9 mouse cellular contexts compared by ENCODE assay signal in the genomic region with DNA sequence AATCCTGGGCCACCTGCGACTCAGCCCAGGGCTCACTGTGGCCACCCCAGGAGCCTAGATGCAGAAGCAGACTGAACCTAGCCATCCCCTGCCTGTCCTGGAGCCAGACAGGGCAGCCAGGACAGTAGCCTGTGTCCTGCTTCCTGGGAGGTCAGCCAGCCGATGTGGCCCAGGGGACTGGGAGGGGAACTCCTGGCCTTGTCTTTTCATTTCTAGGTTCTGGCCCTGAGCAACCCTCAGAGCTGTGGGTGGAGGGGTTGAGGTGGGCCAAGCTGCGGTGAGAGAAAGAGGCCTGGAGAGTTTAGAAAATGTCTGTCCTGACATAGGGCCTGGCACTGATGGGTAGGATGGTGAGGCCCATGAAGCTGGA.
DNase-seq lines count a peak whose midpoint lies in the region; ATAC-seq and TF ChIP-seq lines count a peak whose summit lies in the region.
"Had no signal": no experiment of that assay in that cellular context is flagged by ENCODE, and none has a peak within 500 bp of the region (broad histone marks: within the 10 kb centered on the region; RNA-seq: fewer than 3 reads in every experiment).

No protein-coding gene starts in this region.

- H3K9me3 ChIP-seq in lung, embryonic 14.5 days (ENCODE audit: low read depth, low read length), result no peaks in the 10 kb centered on the region
- H3K9me3 ChIP-seq in embryonic facial prominence, embryonic 14.5 days (ENCODE audit: control insufficient read depth, low read length), result no peaks in the 10 kb centered on the region
- H3K9me3 ChIP-seq in heart, embryonic 12.5 days (replicated peaks), result no peaks in the 10 kb centered on the region
- H3K9me3 ChIP-seq in stomach, embryonic 15.5 days, result no peaks in the 10 kb centered on the region

- TF ChIP-seq POLR2A in lung, adult 2 months (IDR thresholded peaks at IDR 0.05; ENCODE audit: borderline replicate concordance, extremely low read depth, low read depth, low read length), result no peak

- no peaks in the 10 kb centered on the region for H3K27me3 ChIP-seq in lung, embryonic 14.5 days (ENCODE audit: insufficient read depth, low read length)
- no peaks in the 10 kb centered on the region for H3K27me3 ChIP-seq in embryonic facial prominence, embryonic 14.5 days (replicated peaks; ENCODE audit: control insufficient read depth, insufficient read depth, low read length)
- H3K27me3 ChIP-seq in heart, embryonic 12.5 days (replicated peaks), result no peaks in the 10 kb centered on the region
- H3K27me3 ChIP-seq in stomach, embryonic 15.5 days (replicated peaks), result no peaks in the 10 kb centered on the region

- peaks cover 71% of the 10 kb centered on the region for H3K4me1 ChIP-seq in lung, embryonic 14.5 days (ENCODE audit: insufficient read depth)
- peaks cover 55% of the 10 kb centered on the region for H3K4me1 ChIP-seq in lung, adult 2 months (ENCODE audit: control insufficient read depth, insufficient read depth, low read length)
- peaks cover 74% of the 10 kb centered on the region for H3K4me1 ChIP-seq in embryonic facial prominence, embryonic 14.5 days (ENCODE audit: control insufficient read depth, insufficient read depth, low read length)
- H3K4me1 ChIP-seq in heart, embryonic 12.5 days (replicated peaks), result peaks cover 90% of the 10 kb centered on the region
- peaks cover 86% of the 10 kb centered on the region for H3K4me1 ChIP-seq in stomach, embryonic 15.5 days

- 74% methylated on average over 3 of the region's 3 CpGs for WGBS in lung, embryonic 14.5 days
- WGBS in lung, adult 2 months, result 65% methylated on average over 3 of the region's 3 CpGs
- WGBS in embryonic facial prominence, embryonic 14.5 days, result 69% methylated on average over 3 of the region's 3 CpGs
- 77% methylated on average over 3 of the region's 3 CpGs for WGBS in heart, embryonic 12.5 days
- WGBS in stomach, embryonic 15.5 days, result 69% methylated on average over 3 of the region's 3 CpGs

- no peak overlapping the region for H3K4me2 ChIP-seq in lung, embryonic 14.5 days
- no peak overlapping the region for H3K4me2 ChIP-seq in embryonic facial prominence, embryonic 14.5 days (ENCODE audit: low read depth, low read length)
- H3K4me2 ChIP-seq in heart, embryonic 12.5 days, result no peak overlapping the region
- no peak overlapping the region for H3K4me2 ChIP-seq in stomach, embryonic 15.5 days

- H3K9ac ChIP-seq in lung, embryonic 14.5 days, result peak overlapping the region; percentile 25; the same call in 1 of the 2 replicates
- H3K9ac ChIP-seq in embryonic facial prominence, embryonic 14.5 days (ENCODE audit: low read depth, low read length), result no peak overlapping the region
- 0 out of 2 replicates have a peak overlapping the region, but pooled peaks have one; percentile 2 for H3K9ac ChIP-seq in heart, embryonic 12.5 days
- no peak overlapping the region for H3K9ac ChIP-seq in stomach, embryonic 15.5 days

- no peak for DNase-seq in lung, embryonic 14.5 days
- no peak for DNase-seq in lung, adult 2 months
- DNase-seq in embryonic facial prominence, embryonic 14.5 days (ENCODE audit: low spot score), result no peak
- no peak for DNase-seq in spleen, postnatal 10 days (ENCODE audit: low spot score in 2 of 2)
- DNase-seq in urinary bladder, postnatal 14 days (ENCODE audit: low spot score), result no peak
- DNase-seq: lung, adult 18-20 months had no signal

- no peak overlapping the region for H3K4me3 ChIP-seq in lung, embryonic 14.5 days (ENCODE audit: low read depth, low read length)
- no peak overlapping the region for H3K4me3 ChIP-seq in lung, adult 2 months (replicated peaks; ENCODE audit: extremely low read depth, low read depth, low read length)
- no peak overlapping the region for H3K4me3 ChIP-seq in embryonic facial prominence, embryonic 14.5 days (ENCODE audit: low read depth, low read length)
- no peak overlapping the region for H3K4me3 ChIP-seq in heart, embryonic 12.5 days
- no peak overlapping the region for H3K4me3 ChIP-seq in stomach, embryonic 15.5 days (replicated peaks)
- H3K4me3 ChIP-seq: layer of hippocampus, adult 2 months had no signal

- 0 out of 2 replicates have a peak, but pooled peaks cover 3% of the 10 kb centered on the region for H3K36me3 ChIP-seq in lung, embryonic 14.5 days (ENCODE audit: insufficient read depth)
- peaks cover 3% of the 10 kb centered on the region; the same call in 1 of the 2 replicates for H3K36me3 ChIP-seq in embryonic facial prominence, embryonic 14.5 days (ENCODE audit: control insufficient read depth, insufficient read depth, low read length)
- H3K36me3 ChIP-seq in heart, embryonic 12.5 days, result no peaks in the 10 kb centered on the region
- no peaks in the 10 kb centered on the region for H3K36me3 ChIP-seq in stomach, embryonic 15.5 days

- no peak for TF ChIP-seq CTCF in lung, embryonic 14.5 days (IDR thresholded peaks at IDR 0.05; ENCODE audit: low read depth)
- no peak for TF ChIP-seq CTCF in lung, adult 2 months (IDR thresholded peaks at IDR 0.05; ENCODE audit: insufficient read depth, low read length)

- no peak for ATAC-seq in lung, embryonic 14.5 days (ENCODE audit: insufficient read depth)
- ATAC-seq in embryonic facial prominence, embryonic 14.5 days (ENCODE audit: low read depth), result no peak
- ATAC-seq in heart, embryonic 12.5 days (ENCODE audit: insufficient number of reproducible peaks, low FRiP score), result no peak
- no peak for ATAC-seq in stomach, embryonic 15.5 days (ENCODE audit: insufficient read depth, low FRiP score, low read depth)

- H3K27ac ChIP-seq in lung, embryonic 14.5 days (ENCODE audit: low read depth), result no peak overlapping the region
- H3K27ac ChIP-seq in embryonic facial prominence, embryonic 14.5 days (replicated peaks; ENCODE audit: low read depth, low read length), result peak overlapping the region; percentile 68; the same call in 1 of the 2 replicates
- no peak overlapping the region for H3K27ac ChIP-seq in heart, embryonic 12.5 days (ENCODE audit: poor library complexity, severe bottlenecking)
- H3K27ac ChIP-seq in stomach, embryonic 15.5 days, result peak overlapping the region; percentile 93; the same call in 1 of the 2 replicates

Comparison
In these comparisons a context has a peak if more than half of its experiments do, and no peak if none do; other contexts are left out.
1. H3K27ac ChIP-seq: peak in embryonic facial prominence, embryonic 14.5 days (single experiment) and stomach, embryonic 15.5 days (single experiment); none in lung, embryonic 14.5 days (single experiment) and heart, embryonic 12.5 days (single experiment).
2. H3K9ac ChIP-seq: peak in lung, embryonic 14.5 days (single experiment) and heart, embryonic 12.5 days (single experiment); none in embryonic facial prominence, embryonic 14.5 days (single experiment) and stomach, embryonic 15.5 days (single experiment).